Mouse (Mus musculus) ES-Bruce4 (cell line): ENCODE results near the gene Vps52.
"Not testable (repeated sequence)": the region's sequence is repeated elsewhere in the genome, so short reads cannot be mapped to it uniquely, and the experiment has no call there.

Source experiments
- CTCF ChIP-seq: IDR thresholded peaks from one replicate; pipeline ENCODE4 v1.8.1; 2011; ENCODE audit warnings: low read depth, low read length
- POLR2A ChIP-seq: IDR thresholded peaks from one replicate; pipeline ENCODE4 v1.8.1; 2011; ENCODE audit warnings: low read length; ENCODE audit not compliant: insufficient read depth

- TF ChIP-seq POLR2A, CTCF: not testable (repeated sequence)
Measured at GRCm38 (mm10) chr17:33997025-33997424, 41.4 kb downstream of the Vps52 start.
